Mouse (Mus musculus) heart, embryonic 14.5 days (tissue): ENCODE measurements around the gene Phf19. TPM values are rescaled to one million over a fixed set of nuclear protein-coding genes. Genes with fewer than 3 reads are reported as not detected.

Experiments
- ATAC-seq: fragments of 200-750 bp; cut with Nextera tagmentation; 2 replicates; pipeline ENCODE4 v1.8.0; 2017; ENCODE audit warnings: low read depth, moderate TSS enrichment; ENCODE audit not compliant: insufficient number of reproducible peaks, insufficient read depth, low FRiP score
- H3K27ac ChIP-seq, 2 experiments: fragments of 200-500 bp in 1 of 2; fragments of 300-500 bp in 1 of 2; sonication (generic) in 1 of 2; replicated peaks in 1 of 2; 2 replicates each; pipeline ENCODE4 v1.5.1; 2012 to 2014; ENCODE audit warnings: low read depth in 2 of 2, low read length in 2 of 2, control low read depth in 1 of 2, mild to moderate bottlenecking in 1 of 2, mixed read lengths in 1 of 2; ENCODE audit not compliant: control insufficient read depth in 1 of 2, insufficient read depth in 1 of 2
- H3K27me3 ChIP-seq: fragments of 300-500 bp; sonication (generic); 2 replicates; pipeline ENCODE4 v1.6.1; 2014; ENCODE audit warnings: mild to moderate bottlenecking, low read length, control low read depth; ENCODE audit not compliant: control insufficient read depth, insufficient read depth
- H3K36me3 ChIP-seq: fragments of 300-500 bp; sonication (generic); 2 replicates; pipeline ENCODE4 v1.6.1; 2014; ENCODE audit warnings: mild to moderate bottlenecking, control low read depth, low read length, mixed read lengths; ENCODE audit not compliant: control insufficient read depth, insufficient read depth
- H3K4me1 ChIP-seq, 2 experiments: fragments of 200-500 bp in 1 of 2; fragments of 300-500 bp in 1 of 2; sonication (generic) in 1 of 2; 2 replicates each; pipeline ENCODE4 v1.6.1; 2012 to 2014; ENCODE audit warnings: low read length in 2 of 2, control low read depth in 1 of 2, mixed read lengths in 1 of 2; ENCODE audit not compliant: control insufficient read depth in 2 of 2, insufficient read depth in 2 of 2
- H3K4me2 ChIP-seq: fragments of 300-500 bp; sonication (generic); 2 replicates; pipeline ENCODE4 v1.6.1; 2014; ENCODE audit warnings: mild to moderate bottlenecking, low read length
- H3K4me3 ChIP-seq, 2 experiments: fragments of 200-500 bp in 1 of 2; fragments of 300-500 bp in 1 of 2; sonication (generic) in 1 of 2; 2 replicates each; pipeline ENCODE4 v1.5.1; 2012 to 2014; ENCODE audit warnings: low read length in 2 of 2, mild to moderate bottlenecking in 2 of 2, control low read depth in 1 of 2, low read depth in 1 of 2, moderate library complexity in 1 of 2; ENCODE audit not compliant: control insufficient read depth in 1 of 2, insufficient read depth in 1 of 2
- H3K9ac ChIP-seq: fragments of 300-500 bp; sonication (generic); 2 replicates; pipeline ENCODE4 v1.6.1; 2014; ENCODE audit warnings: mild to moderate bottlenecking, low read length
- H3K9me3 ChIP-seq: fragments of 300-500 bp; sonication (generic); 2 replicates; pipeline ENCODE4 v1.6.1; 2016; ENCODE audit warnings: low read length, control low read depth; ENCODE audit not compliant: control insufficient read depth
- WGBS: fragments of 180-500 bp; shearing (Covaris S2); extraction: QIAGEN DNeasy Blood & Tissue Kit; methylation state at CpG from one replicate; pipeline ENCODE4 v1.1.7; 2014; 5-methylcytosine and 5-hydroxymethylcytosine counted together
- polyA plus RNA-seq: library from polyadenylated mRNA; unstranded; fragments of >200 nt; fragmentation: Nextera tagmentation; extraction: Ambion mirVana; gene quantifications from 2 replicates; pipeline ENCODE4 v1.2.1, GENCODE M21; 2014

Gene Phf19
- polyA plus RNA-seq, 1 experiment from 2014 or later, result 3.1 TPM

DNA sequence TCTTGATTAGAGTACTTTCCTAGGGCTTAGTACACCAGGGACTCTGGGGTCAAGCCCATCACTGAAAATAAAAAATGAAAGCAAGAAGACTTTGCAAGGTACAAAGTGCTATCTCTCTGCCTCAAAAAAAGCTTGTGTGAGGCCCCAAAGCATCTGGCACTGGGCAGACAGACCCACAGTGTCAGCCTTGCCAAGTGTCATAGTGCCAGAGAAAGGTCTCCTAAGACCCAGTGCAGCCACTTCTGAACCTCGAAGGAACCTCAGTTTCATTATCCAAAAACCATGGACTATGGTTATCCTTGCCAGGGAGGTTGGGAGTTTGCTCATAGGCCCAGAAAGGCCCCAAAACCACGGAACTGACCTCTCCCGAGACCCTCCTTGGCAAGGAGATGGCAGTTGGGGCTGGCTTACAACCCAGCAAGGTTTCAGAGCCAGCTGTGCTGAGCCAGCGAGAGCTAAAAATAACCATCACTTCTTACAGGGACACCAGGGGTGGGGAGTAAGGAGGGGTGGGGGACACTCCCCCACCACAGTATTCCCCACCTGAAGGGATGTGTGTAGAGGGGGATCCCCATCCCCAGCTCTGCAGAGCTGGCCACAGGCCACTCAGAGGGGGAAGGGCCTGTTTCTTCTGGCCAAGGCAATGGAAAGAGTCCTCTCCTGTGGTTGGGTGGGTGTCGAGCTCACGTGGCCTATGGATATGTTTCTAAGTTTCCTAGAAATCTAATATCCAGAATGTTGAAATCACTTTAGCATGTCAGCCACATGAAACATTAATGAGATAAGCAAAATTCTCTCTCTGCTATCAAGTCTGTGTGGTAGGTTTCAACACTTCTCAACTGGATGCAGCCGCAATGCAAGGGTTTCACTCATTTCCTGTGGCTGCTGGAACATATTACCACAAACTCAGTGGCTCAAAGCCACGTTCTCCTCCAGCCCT, 24.7 kb upstream of the Phf19 start:
- no peak overlapping the region for H3K4me3 ChIP-seq
- peak; percentile 78 for ATAC-seq
- no peaks in the 10 kb centered on the region; the same call in 1 of the 2 replicates for H3K27me3 ChIP-seq
- no peaks in the 10 kb centered on the region for H3K36me3 ChIP-seq
- H3K4me2 ChIP-seq, result no peak overlapping the region
- H3K9ac ChIP-seq, result no peak overlapping the region
- peaks cover 9 to 18% of the 10 kb centered on the region in 2 experiments for H3K4me1 ChIP-seq
- H3K9me3 ChIP-seq, result no peaks in the 10 kb centered on the region
- 0 out of 4 replicates have a peak overlapping the region, but pooled peaks of 1 of the 2 experiments have one; percentile 10 for H3K27ac ChIP-seq
- WGBS, result 49% methylated on average over 8 of the region's 8 CpGs

GRCm38 (mm10) chr2:34937460-34937859, 23.6 kb upstream of the Phf19 start:
- WGBS, result 58% methylated on average over 5 of the region's 5 CpGs
- no peak overlapping the region for H3K4me3 ChIP-seq
- no peaks in the 10 kb centered on the region for H3K9me3 ChIP-seq
- no peak for ATAC-seq
- H3K27ac ChIP-seq, result no peak overlapping the region
- no peak overlapping the region for H3K4me2 ChIP-seq
- peaks cover 9 to 18% of the 10 kb centered on the region in 2 experiments for H3K4me1 ChIP-seq
- no peaks in the 10 kb centered on the region for H3K36me3 ChIP-seq
- no peaks in the 10 kb centered on the region; the same call in 1 of the 2 replicates for H3K27me3 ChIP-seq
- H3K9ac ChIP-seq, result no peak overlapping the region

GRCm38 (mm10) chr2:34927320-34927719, 13.5 kb upstream of the Phf19 start:
- 65% methylated on average over 5 of the region's 5 CpGs for WGBS
- H3K9ac ChIP-seq, result no peak overlapping the region
- H3K27me3 ChIP-seq, result no peaks in the 10 kb centered on the region
- H3K9me3 ChIP-seq, result no peaks in the 10 kb centered on the region
- no peaks in the 10 kb centered on the region for H3K36me3 ChIP-seq
- ATAC-seq, result no peak
- H3K4me2 ChIP-seq, result no peak overlapping the region
- no peak overlapping the region for H3K4me3 ChIP-seq
- H3K27ac ChIP-seq, result no peak overlapping the region
- no peaks in the 10 kb centered on the region for H3K4me1 ChIP-seq

- H3K27me3 ChIP-seq, result no peaks in the 10 kb centered on the region
- WGBS, result 15% methylated on average over 2 of the region's 2 CpGs
- ATAC-seq, result no peak
Measured at GRCm38 (mm10) chr2:34922729-34923128, 8.9 kb upstream of the Phf19 start.

GRCm38 (mm10) chr2:34920144-34920543, 6.3 kb upstream of the Phf19 start:
- ATAC-seq, result no peak

More at GRCm38 (mm10) chr2:34922729-34923128, 8.9 kb upstream of the Phf19 start:
- H3K27ac ChIP-seq, result no peak overlapping the region
- H3K9me3 ChIP-seq, result no peaks in the 10 kb centered on the region
- H3K9ac ChIP-seq, result no peak overlapping the region
- no peaks in the 10 kb centered on the region for H3K36me3 ChIP-seq
- peaks cover 0 to 5% of the 10 kb centered on the region in 2 experiments; a peak in 2 of 4 replicates for H3K4me1 ChIP-seq
- no peak overlapping the region for H3K4me3 ChIP-seq
- no peak overlapping the region for H3K4me2 ChIP-seq

GRCm38 (mm10) chr2:34915103-34915502, 1.3 kb upstream of the Phf19 start:
- peak overlapping the region; percentile 94; the same call in 1 of the 2 replicates for H3K4me2 ChIP-seq
- no peaks in the 10 kb centered on the region for H3K36me3 ChIP-seq
- no peaks in the 10 kb centered on the region for H3K9me3 ChIP-seq
- peaks cover 14% of the 10 kb centered on the region for H3K27me3 ChIP-seq
- H3K4me3 ChIP-seq, result no peak overlapping the region
- 35% methylated on average over 2 of the region's 2 CpGs for WGBS
- ATAC-seq, result no peak
- no peak overlapping the region for H3K9ac ChIP-seq
- H3K4me1 ChIP-seq, result peaks cover 18 to 19% of the 10 kb centered on the region in 2 experiments
- H3K27ac ChIP-seq, result peak overlapping the region; percentile 26 to 36; a peak in 3 of 4 replicates

More at GRCm38 (mm10) chr2:34920144-34920543, 6.3 kb upstream of the Phf19 start:
- Histone ChIP-seq H3K9ac (no peak overlapping the region), H3K9me3 (no peaks in the 10 kb centered on the region), H3K27me3 (no peaks in the 10 kb centered on the region), H3K4me2 (no peak overlapping the region), H3K27ac (no peak overlapping the region), H3K36me3 (no peaks in the 10 kb centered on the region), H3K4me1 (peaks cover 4 to 9% of the 10 kb centered on the region in 2 experiments), H3K4me3 (no peak overlapping the region)
- 49% methylated on average over 2 of the region's 2 CpGs for WGBS

- no peak for ATAC-seq
- Histone ChIP-seq H3K27ac (peak overlapping the region; percentile 26 to 36; a peak in 3 of 4 replicates), H3K4me1 (peaks cover 17 to 19% of the 10 kb centered on the region in 2 experiments)
Measured at GRCm38 (mm10) chr2:34914823-34915082, 927 bp upstream of the Phf19 start.

More at GRCm38 (mm10) chr2:34914823-34915082, 927 bp upstream of the Phf19 start:
- 7% methylated on average over 2 of the region's 2 CpGs for WGBS
- Histone ChIP-seq H3K9ac (no peak overlapping the region), H3K4me3 (no peak overlapping the region), H3K4me2 (peak overlapping the region; percentile 94), H3K9me3 (no peaks in the 10 kb centered on the region), H3K36me3 (no peaks in the 10 kb centered on the region), H3K27me3 (peaks cover 14% of the 10 kb centered on the region)
